Mouse (Mus musculus) neural tube, embryonic 12.5 days (tissue): ENCODE data around the gene Clic1. TPM values are rescaled to one million over a fixed set of nuclear protein-coding genes. Genes with fewer than 3 reads are reported as not detected.
A peak's percentile ranks its signal among the peaks of the same experiment; 100 is the strongest.
"Not testable (repeated sequence)": the region's sequence is repeated elsewhere in the genome, so short reads cannot be mapped to it uniquely, and the experiment has no call there.

Experiments
- ATAC-seq: fragments of 200-750 bp; cut with Nextera tagmentation; 2 replicates; pipeline ENCODE4 v1.8.0; 2017; ENCODE audit warnings: low read depth, mild to moderate bottlenecking, moderate TSS enrichment, moderate library complexity; ENCODE audit not compliant: low FRiP score
- H3K27ac ChIP-seq: fragments of 300-500 bp; sonication (generic); 2 replicates; pipeline ENCODE4 v1.5.1; 2016
- H3K27me3 ChIP-seq: fragments of 300-500 bp; sonication (generic); replicated peaks from 2 replicates; pipeline ENCODE4 v1.6.1; 2016; ENCODE audit warnings: mild to moderate bottlenecking
- H3K36me3 ChIP-seq: fragments of 300-500 bp; sonication (generic); 2 replicates; pipeline ENCODE4 v1.6.1; 2016; ENCODE audit warnings: mild to moderate bottlenecking
- H3K4me1 ChIP-seq: fragments of 300-500 bp; sonication (generic); 2 replicates; pipeline ENCODE4 v1.6.1; 2016
- H3K4me2 ChIP-seq: fragments of 300-500 bp; sonication (generic); replicated peaks from 2 replicates; pipeline ENCODE4 v1.6.1; 2016; ENCODE audit warnings: mild to moderate bottlenecking
- H3K4me3 ChIP-seq: fragments of 300-500 bp; sonication (generic); 2 replicates; pipeline ENCODE4 v1.5.1; 2016
- H3K9ac ChIP-seq: fragments of 300-500 bp; sonication (generic); 2 replicates; pipeline ENCODE4 v1.6.1; 2016; ENCODE audit warnings: mild to moderate bottlenecking
- H3K9me3 ChIP-seq: fragments of 300-500 bp; sonication (generic); 2 replicates; pipeline ENCODE4 v1.6.1; 2016; ENCODE audit warnings: mild to moderate bottlenecking
- WGBS: fragments of 180-500 bp; shearing (Covaris S2); methylation state at CpG from one replicate; pipeline ENCODE4 v1.1.7; 2016; 5-methylcytosine and 5-hydroxymethylcytosine counted together
- polyA plus RNA-seq: library from polyadenylated mRNA; unstranded; fragments of >200 nt; fragmentation: Nextera tagmentation; extraction: Ambion mirVana; gene quantifications from 2 replicates; pipeline ENCODE4 v1.2.1, GENCODE M21; 2016

Clic1 gene
- polyA plus RNA-seq: 169 and 178 TPM in 2 replicates

DNA sequence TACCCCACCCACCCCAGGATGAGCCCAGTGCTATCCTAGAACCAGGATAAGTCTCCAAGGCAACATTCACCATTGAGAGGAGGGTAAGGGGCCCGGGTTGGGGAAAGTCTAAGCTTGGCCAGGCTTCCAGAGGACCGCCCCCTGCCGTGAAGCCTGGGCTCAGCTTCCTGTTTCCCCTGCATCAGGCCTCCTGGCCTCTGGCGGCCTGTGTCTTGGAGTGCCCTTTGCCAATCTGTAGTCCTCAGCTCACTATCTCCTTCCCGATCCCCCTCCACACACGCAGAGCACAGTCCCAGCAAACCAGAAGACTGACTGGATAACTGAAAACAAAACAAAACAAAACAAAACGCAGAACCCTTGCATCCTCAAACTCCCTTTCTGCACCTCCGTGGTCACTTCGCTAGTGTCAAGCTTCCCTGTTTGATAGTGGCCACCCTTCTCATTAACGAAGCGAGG lies at the start of gene Clic1:
Clic1 (plus strand) TSS at position 406 of the 456 bp plus-strand sequence.
- peak within 1 kb of the TSS; percentile 69 for H3K27ac ChIP-seq
- H3K4me3 ChIP-seq: peak within 1 kb of the TSS; percentile 42
- no peaks in the 10 kb centered on the region for H3K9me3 ChIP-seq
- H3K9ac ChIP-seq: peak within 1 kb of the TSS; percentile 80
- WGBS: 3% methylated on average over 11 of the region's 11 CpGs
- no peak for ATAC-seq
- H3K4me1 ChIP-seq: peaks cover 59% of the 10 kb centered on the region
- no peaks in the 10 kb centered on the region for H3K27me3 ChIP-seq
- peaks cover 18% of the 10 kb centered on the region for H3K36me3 ChIP-seq
- H3K4me2 ChIP-seq: peak within 1 kb of the TSS; percentile 82

DNA sequence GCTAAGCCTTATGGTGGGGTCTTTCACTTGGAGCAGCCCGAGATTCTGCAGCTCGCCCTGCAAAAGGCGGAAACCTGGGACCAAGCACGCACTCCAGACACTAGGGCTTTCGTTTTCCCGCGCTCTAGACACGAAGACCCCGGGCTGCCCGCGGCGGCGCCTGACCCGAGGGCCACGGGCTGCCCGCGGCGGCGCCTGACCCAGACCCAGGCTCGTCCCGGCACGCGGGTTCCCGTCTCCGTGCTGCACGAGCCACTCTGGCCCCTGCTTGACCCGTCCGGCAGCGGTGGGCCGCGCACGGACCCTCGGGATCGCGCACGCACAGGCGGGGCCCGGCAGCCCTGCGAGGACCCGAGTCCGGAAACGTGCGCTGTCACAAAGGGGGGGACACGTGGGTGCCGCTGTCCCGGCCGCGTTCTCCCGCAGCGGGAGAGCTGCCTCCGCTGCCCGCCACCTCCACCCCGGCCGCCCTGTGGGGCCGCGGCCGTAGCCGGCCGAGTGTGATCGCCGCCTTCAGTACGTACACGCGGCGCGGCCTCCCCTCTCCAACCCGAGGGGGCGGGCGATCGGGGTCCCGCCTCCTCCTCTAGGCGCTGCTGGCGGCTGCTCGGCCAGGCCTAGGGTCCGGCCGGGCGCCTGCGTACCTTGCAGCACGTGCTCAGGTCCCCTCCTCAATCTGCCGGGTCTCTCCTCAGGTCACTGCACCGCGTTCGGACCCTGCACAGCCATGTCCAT lies 48.9 kb upstream of the Clic1 start, which contains the start of gene Vars:
Vars (plus strand) TSS at position 271 of the 735 bp plus-strand sequence.
- Histone ChIP-seq H3K9ac (peak within 1 kb of the TSS; percentile 96), H3K4me2 (peak within 1 kb of the TSS; percentile 97), H3K9me3 (no peaks in the 10 kb centered on the region), H3K36me3 (peaks cover 33% of the 10 kb centered on the region), H3K4me1 (peaks cover 29% of the 10 kb centered on the region), H3K4me3 (peak within 1 kb of the TSS; percentile 95), H3K27me3 (no peaks in the 10 kb centered on the region), H3K27ac (peak within 1 kb of the TSS; percentile 94)
- peak; percentile 88 for ATAC-seq
- WGBS: under 1% methylated on average over 83 of the region's 83 CpGs

DNA sequence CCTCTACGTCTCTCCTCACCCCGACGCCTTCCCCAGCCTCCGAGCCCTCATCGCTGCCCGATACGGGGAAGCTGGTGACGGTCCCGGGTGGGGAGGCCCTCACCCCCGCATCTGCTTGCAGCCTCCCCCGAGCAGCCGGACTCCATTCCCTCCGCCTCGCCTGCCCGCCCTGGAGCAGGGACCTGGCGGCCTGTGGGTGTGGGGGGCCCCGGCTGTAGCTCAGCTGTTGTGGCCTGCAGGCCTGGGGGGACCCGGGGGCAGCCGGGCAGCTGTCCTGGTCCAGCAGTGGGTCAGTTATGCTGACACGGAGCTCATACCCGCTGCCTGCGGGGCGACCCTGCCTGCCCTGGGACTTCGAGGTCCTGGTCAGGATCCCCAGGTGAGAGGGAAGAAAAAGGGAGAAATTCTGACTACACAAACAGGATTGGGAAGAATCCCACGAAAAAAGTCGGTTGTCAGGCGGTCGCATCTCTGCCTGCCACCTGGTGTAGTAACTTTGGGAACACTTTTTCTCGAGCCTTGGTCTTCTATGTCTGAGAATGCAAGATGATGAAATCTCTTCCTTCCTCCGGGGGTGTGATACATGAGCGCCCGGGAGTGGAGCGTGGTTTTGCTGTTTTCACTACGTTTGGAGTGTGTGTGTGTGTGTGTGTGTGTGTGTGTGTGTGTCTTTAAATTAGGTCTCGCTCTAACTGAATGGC lies 48.2 kb upstream of the Clic1 start:
- ATAC-seq: 0 out of 2 replicates have a peak, but pooled peaks have one; percentile 13
- Histone ChIP-seq H3K9ac (peak overlapping the region; percentile 96), H3K4me2 (peak overlapping the region; percentile 97), H3K36me3 (peaks cover 37% of the 10 kb centered on the region), H3K9me3 (no peaks in the 10 kb centered on the region), H3K4me1 (peaks cover 29% of the 10 kb centered on the region), H3K27me3 (no peaks in the 10 kb centered on the region), H3K4me3 (peak overlapping the region; percentile 95), H3K27ac (peak overlapping the region; percentile 94; the same call in 1 of the 2 replicates)
- WGBS: under 1% methylated on average over 35 of the region's 35 CpGs

DNA sequence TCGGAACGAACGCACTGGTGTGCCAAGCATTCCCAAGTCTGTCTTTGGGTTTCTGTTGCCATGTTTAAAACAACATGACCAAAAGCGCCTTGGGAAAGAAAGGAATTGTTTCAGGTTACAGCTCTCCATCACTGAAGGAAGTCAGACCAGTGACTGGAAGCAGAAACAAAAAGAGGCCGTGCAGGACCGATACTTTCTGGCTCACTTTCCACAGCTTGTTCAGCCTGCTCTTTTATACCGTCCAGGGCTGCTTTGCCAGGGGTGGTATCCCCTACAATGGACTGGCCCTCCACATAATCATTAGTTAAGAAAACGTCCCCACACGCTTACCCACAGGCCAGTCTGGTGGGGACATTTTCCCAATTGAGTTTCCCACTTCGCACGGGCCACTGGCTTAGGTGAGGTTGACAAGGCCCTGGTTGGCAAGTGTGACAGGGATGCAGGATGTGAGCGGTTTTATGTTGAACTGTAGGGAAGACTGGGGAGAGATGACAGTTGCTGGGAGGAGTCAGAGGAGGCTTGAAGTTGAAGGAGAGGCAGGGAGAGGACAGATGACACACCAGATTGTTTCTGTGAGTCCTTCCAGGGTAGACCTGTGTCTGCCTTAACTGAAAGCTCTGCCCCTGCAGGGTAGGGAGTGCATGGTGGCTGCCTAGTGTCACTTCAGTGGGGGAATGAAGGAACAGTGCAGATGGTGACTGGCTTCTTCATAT lies 47.5 kb upstream of the Clic1 start:
- H3K9ac ChIP-seq: peak overlapping the region; percentile 96
- no peaks in the 10 kb centered on the region for H3K9me3 ChIP-seq
- no peak for ATAC-seq
- H3K27me3 ChIP-seq: no peaks in the 10 kb centered on the region
- peaks cover 29% of the 10 kb centered on the region for H3K4me1 ChIP-seq
- peak overlapping the region; percentile 95 for H3K4me3 ChIP-seq
- H3K36me3 ChIP-seq: peaks cover 42% of the 10 kb centered on the region
- peak overlapping the region; percentile 97 for H3K4me2 ChIP-seq
- 11% methylated on average over 12 of the region's 12 CpGs for WGBS
- no peak overlapping the region for H3K27ac ChIP-seq

DNA sequence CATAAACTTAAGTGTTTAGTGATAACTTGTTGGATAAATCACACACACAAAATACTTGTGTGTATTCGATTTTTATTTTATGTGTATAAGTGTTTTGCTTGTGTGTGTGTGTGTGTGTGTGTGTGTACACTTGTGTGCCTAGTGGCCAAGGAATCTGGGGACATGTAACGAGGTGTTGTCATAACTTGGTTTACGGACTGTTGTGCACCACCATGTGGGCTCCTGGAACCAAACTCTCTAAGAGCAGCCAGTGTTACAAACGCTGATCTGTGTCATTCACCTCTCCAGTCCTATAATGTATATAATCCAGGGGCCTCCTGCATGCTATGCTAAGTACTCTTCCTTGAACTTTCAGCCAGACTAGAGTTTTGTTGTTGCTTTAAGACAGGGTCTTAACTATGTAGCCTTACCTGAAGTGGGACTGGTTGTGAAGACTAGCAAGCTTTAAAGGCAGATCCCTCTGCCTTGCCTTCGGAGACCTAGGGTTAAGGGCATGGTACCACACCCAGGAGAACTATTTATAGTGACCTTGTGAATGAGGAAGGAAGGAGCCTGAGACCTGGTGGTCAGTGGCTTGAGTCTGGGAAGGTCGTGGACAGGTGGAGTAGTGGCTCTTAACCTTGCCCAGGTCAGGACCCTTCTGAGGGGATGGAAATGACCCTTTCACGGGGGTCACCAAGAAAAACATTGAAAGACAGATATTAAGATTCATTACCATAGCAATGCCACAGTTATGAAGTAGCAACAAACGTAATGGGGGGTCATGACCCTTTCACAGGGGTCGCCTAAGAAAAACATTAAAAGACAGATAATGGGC lies 46.5 kb upstream of the Clic1 start:
- Histone ChIP-seq H3K9ac (no peak overlapping the region; the same call in 1 of the 2 replicates), H3K27ac (no peak overlapping the region), H3K27me3 (no peaks in the 10 kb centered on the region), H3K4me2 (peak overlapping the region; percentile 97), H3K36me3 (peaks cover 45% of the 10 kb centered on the region), H3K4me3 (no peak overlapping the region), H3K4me1 (peaks cover 29% of the 10 kb centered on the region), H3K9me3 (no peaks in the 10 kb centered on the region)
- no peak for ATAC-seq
- WGBS: 74% methylated on average over 9 of the region's 9 CpGs

DNA sequence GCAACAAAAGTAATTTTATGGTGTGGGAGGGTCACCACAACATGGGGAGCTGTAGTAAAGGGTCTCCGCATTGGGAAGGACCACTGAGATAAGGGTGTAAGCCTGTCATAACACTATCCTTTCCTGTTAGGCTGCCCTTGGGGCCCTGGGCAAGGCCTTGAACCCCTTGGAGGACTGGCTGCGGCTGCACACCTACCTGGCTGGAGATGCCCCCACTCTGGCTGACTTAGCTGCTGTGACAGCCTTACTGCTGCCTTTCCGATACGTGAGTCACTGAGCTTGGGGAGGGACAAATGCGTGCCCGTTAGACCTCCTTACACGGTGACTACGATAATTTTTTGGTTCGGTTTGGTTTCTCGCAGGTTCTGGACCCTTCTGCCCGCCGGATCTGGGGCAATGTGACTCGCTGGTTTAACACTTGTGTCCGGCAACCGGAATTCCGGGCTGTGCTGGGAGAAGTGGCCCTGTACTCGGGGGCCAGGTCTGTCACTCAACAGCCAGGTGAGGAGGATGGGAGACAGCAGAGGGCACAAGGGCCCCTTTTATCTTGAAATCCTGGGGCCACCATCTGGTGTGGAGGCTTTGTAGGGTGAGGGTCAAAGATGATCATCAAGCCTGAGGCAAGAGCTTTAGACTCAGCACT lies 45.6 kb upstream of the Clic1 start:
- Histone ChIP-seq H3K27me3 (no peaks in the 10 kb centered on the region), H3K9me3 (no peaks in the 10 kb centered on the region), H3K4me1 (peaks cover 29% of the 10 kb centered on the region), H3K4me2 (no peak overlapping the region), H3K9ac (no peak overlapping the region), H3K4me3 (no peak overlapping the region), H3K27ac (no peak overlapping the region), H3K36me3 (peaks cover 50% of the 10 kb centered on the region)
- 97% methylated on average over 17 of the region's 17 CpGs for WGBS
- no peak for ATAC-seq

DNA sequence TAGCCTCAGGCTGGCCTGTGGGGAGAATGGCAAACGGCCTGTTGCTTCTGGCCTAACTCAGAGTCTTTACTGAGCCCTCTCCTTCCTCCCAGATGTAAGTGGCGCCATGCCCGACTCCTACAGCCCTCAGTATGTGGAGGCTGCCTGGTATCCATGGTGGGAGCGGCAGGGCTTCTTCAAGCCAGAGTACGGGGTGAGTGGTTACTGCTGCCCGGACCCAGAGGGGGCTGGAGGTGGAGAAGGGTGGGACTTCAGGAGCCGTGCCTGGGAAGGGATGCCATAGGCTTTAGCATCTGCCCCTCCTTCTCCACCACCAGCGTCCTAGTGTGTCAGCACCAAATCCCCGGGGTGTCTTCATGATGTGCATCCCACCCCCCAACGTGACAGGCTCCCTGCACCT lies 44.6 kb upstream of the Clic1 start:
- no peak overlapping the region for H3K27ac ChIP-seq
- H3K9ac ChIP-seq: no peak overlapping the region
- 91% methylated on average over 10 of the region's 10 CpGs for WGBS
- ATAC-seq: no peak
- peaks cover 22% of the 10 kb centered on the region for H3K4me1 ChIP-seq
- H3K4me3 ChIP-seq: no peak overlapping the region
- no peaks in the 10 kb centered on the region for H3K27me3 ChIP-seq
- H3K4me2 ChIP-seq: no peak overlapping the region
- no peaks in the 10 kb centered on the region for H3K9me3 ChIP-seq
- peaks cover 59% of the 10 kb centered on the region for H3K36me3 ChIP-seq

DNA sequence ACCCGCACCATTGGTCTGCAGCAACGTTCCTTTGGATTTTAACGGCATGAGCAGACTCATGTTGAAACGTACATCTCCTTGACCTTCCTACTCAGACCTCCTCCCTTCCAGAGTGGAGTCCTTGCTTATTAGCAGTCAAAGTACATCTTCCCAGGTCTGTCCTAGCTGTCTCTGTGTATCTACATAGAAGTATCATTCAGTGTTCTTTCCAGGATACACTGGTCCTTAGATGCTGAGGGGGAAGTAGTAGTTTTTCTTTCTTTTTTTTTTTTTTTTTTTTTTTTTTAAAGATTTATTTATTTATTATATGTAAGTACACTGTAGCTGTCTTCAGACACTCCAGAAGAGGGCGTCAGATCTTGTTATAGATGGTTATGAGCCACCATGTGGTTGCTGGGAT lies 43.9 kb upstream of the Clic1 start:
- H3K4me1 ChIP-seq: peaks cover 22% of the 10 kb centered on the region
- H3K9ac ChIP-seq, H3K4me2 ChIP-seq, H3K9me3 ChIP-seq, ATAC-seq, H3K4me3 ChIP-seq, H3K27me3 ChIP-seq, H3K27ac ChIP-seq: not testable (repeated sequence)
- H3K36me3 ChIP-seq: peaks cover 67% of the 10 kb centered on the region
- 93% methylated on average over 4 of the region's 5 CpGs for WGBS

DNA sequence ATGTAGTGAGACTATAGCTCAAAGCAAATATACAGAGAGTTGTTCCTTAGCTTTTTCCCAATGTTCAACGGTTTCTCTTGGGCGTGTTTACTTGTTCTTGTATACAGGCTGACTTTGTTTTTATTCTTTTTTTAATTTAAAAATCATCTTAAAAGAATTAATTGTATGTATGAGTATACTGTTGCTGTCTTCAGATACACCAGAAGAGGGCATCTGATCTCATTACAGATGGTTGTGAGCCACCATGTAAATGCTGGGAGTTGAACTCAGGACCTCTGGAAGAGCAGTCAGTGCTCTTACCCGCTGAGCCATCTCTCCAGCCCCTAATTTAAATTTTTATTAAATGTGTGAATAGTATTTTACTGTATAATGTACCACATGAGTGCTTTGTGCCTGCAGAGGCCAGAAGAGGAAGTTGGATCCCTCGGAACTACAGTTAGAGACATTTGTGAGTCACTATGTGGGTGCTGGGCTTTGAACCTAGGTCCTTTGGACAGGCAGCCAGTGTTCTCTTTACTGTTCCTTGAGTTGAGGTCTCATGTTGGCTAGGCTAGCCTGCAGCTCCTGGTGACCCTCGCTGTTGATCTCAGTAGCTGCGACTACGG lies 42.3 kb upstream of the Clic1 start:
- WGBS: 95% methylated on average over 7 of the region's 7 CpGs
- no peak overlapping the region for H3K9ac ChIP-seq
- H3K4me3 ChIP-seq: no peak overlapping the region
- H3K27ac ChIP-seq: no peak overlapping the region
- H3K36me3 ChIP-seq: peaks cover 83% of the 10 kb centered on the region
- H3K4me2 ChIP-seq: no peak overlapping the region
- H3K27me3 ChIP-seq: no peaks in the 10 kb centered on the region
- H3K4me1 ChIP-seq: peaks cover 10% of the 10 kb centered on the region
- no peaks in the 10 kb centered on the region for H3K9me3 ChIP-seq
- no peak for ATAC-seq

DNA sequence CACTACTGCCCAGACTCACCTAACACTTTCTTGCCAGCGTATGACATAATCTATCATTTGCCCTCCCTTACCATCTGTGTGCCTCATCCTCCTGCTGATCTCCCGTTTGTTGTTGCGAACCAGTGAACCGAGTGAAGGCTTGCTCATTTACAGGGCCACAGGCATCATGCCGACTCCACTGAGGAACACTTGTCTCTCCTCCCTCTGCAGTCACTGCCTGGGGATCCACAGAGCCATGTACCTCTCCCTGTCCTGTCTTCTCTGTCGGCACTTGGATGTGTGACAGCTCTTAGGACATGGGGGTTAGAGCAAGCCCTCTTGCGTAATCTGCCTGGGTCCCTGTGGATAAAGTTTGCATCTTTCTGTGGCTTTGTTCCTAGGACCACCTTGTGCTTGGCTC lies 40.2 kb upstream of the Clic1 start:
- Histone ChIP-seq H3K4me3 (no peak overlapping the region), H3K9ac (0 out of 2 replicates have a peak overlapping the region, but pooled peaks have one; percentile 8), H3K27me3 (no peaks in the 10 kb centered on the region), H3K27ac (no peak overlapping the region), H3K36me3 (peaks cover 97% of the 10 kb centered on the region), H3K4me2 (no peak overlapping the region), H3K4me1 (no peaks in the 10 kb centered on the region), H3K9me3 (no peaks in the 10 kb centered on the region)
- no peak for ATAC-seq
- 88% methylated on average over 7 of the region's 7 CpGs for WGBS

DNA sequence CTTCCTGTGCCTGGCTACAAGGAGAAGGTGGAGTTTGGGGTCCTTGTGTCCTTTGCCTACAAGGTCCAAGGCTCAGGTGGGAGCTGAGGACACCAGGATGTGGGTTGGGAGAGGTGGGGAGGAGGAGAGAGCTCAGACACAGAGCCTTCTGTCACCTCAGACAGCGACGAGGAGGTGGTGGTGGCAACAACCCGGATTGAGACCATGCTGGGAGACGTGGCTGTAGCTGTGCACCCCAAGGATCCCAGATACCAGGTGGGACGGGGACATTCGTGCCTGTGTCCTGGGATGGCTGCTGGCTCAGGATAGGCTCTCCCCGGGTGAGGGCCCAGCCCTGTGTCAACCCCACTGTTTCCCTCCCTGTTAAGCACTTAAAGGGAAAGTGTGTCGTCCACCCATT lies 38.3 kb upstream of the Clic1 start:
- ATAC-seq: no peak
- H3K27me3 ChIP-seq: no peaks in the 10 kb centered on the region
- 0 out of 2 replicates have a peak, but pooled peaks cover 3% of the 10 kb centered on the region for H3K4me1 ChIP-seq
- H3K27ac ChIP-seq: no peak overlapping the region
- H3K9me3 ChIP-seq: no peaks in the 10 kb centered on the region
- no peak overlapping the region for H3K9ac ChIP-seq
- no peak overlapping the region for H3K4me2 ChIP-seq
- H3K36me3 ChIP-seq: peaks cover 99% of the 10 kb centered on the region
- 93% methylated on average over 8 of the region's 8 CpGs for WGBS
- no peak overlapping the region for H3K4me3 ChIP-seq
